Mouse (Mus musculus) neutrophil, adult 83 days (primary cell): ENCODE data around the gene Napsa. TPM values are rescaled to one million over a fixed set of nuclear protein-coding genes. Genes with fewer than 3 reads are reported as not detected.

Experiments
- total RNA-seq, 2 experiments: library from RNA; stranded (reverse); gene quantifications; one replicate each; pipeline ENCODE4 v1.2.4; 2023

Gene Napsa
- total RNA-seq: 100 to 1,000 TPM; 142 to 164 TPM

GRCm38 (mm10) chr7:44572213-44572701, at the start of gene Napsa:
Gene Napsa, plus strand, starts transcription at chr7:44572380.

GRCm38 (mm10) chr7:44524502-44524901, 47.7 kb upstream of the Napsa start, which contains the start of gene Mybpc2:
Gene Mybpc2, minus strand, starts transcription at chr7:44524656.

GRCm38 (mm10) chr7:44531946-44532732, 40.0 kb upstream of the Napsa start, which contains the start of gene Spib:
Gene Spib, minus strand, starts transcription at chr7:44532071.

GRCm38 (mm10) chr7:44548497-44549087, 23.6 kb upstream of the Napsa start, which contains the start of gene Pold1:
Gene Pold1, minus strand, starts transcription at chr7:44548849.

GRCm38 (mm10) chr7:44553826-44554225, 18.4 kb upstream of the Napsa start, which contains the start of gene Nr1h2:
Gene Nr1h2, minus strand, starts transcription at chr7:44553951.

GRCm38 (mm10) chr7:44590402-44591347, 18.5 kb downstream of the Napsa start, which contains the start of gene Kcnc3:
Gene Kcnc3, plus strand, starts transcription at chr7:44590664.

Other genes with a start within 250 kb of the Napsa start
- gene Syt3, start 188.3 kb upstream of the Napsa start, total RNA-seq: under 1 TPM in 1 of 2 experiments, not detected in 1; 0.24 TPM
- gene 1700008O03Rik, start 186.6 kb upstream of the Napsa start, total RNA-seq: not detected
- not detected for gene Lrrc4b, start 143.4 kb upstream of the Napsa start, total RNA-seq
- gene Aspdh, start 107.0 kb upstream of the Napsa start, total RNA-seq: not detected
- 10 to 100 TPM; 37.7 to 41.6 TPM for gene Josd2, start 104.4 kb upstream of the Napsa start, total RNA-seq
- 10 to 100 TPM; 32.7 to 36.4 TPM for gene Emc10, start 75.9 kb upstream of the Napsa start, total RNA-seq
- gene Fam71e1, start 75.8 kb upstream of the Napsa start, total RNA-seq: 1 to 10 TPM; 2.4 to 7.1 TPM
- under 1 TPM in 1 of 2 experiments, not detected in 1; 0.13 TPM for gene Mybpc2, start 47.7 kb upstream of the Napsa start, total RNA-seq
- 1 to 10 TPM; 3.1 to 5.3 TPM for gene Spib, start 40.3 kb upstream of the Napsa start, total RNA-seq
- gene Pold1, start 23.5 kb upstream of the Napsa start, total RNA-seq: 10 to 100 TPM; 57.0 to 70.9 TPM
- 100 to 1,000 TPM; 255 to 301 TPM for gene Nr1h2, start 18.4 kb upstream of the Napsa start, total RNA-seq
- under 1 TPM; 0.64 to 0.75 TPM for gene Kcnc3, start 18.3 kb downstream of the Napsa start, total RNA-seq
- not detected for gene Myh14, start 98.5 kb downstream of the Napsa start, total RNA-seq
- gene Izumo2, start 136.4 kb downstream of the Napsa start, total RNA-seq: not detected
- 10 to 100 TPM; 49.7 to 52.8 TPM for gene Vrk3, start 176.0 kb downstream of the Napsa start, total RNA-seq
- 1 to 10 TPM; 1.4 to 1.9 TPM for gene Zfp473, start 178.7 kb downstream of the Napsa start, total RNA-seq
- 10 to 100 TPM; 44.3 to 53.6 TPM for gene Nup62, start 243.7 kb downstream of the Napsa start, total RNA-seq
- 1 to 10 TPM; 1.5 to 1.7 TPM for gene Il4i1, start 244.0 kb downstream of the Napsa start, total RNA-seq
- gene Atf5, start 244.3 kb downstream of the Napsa start, total RNA-seq: 1 to 10 TPM; 5.6 to 6.6 TPM